Mouse (Mus musculus): ENCODE measurements around the gene Nol12. TPM values are rescaled to one million over a fixed set of nuclear protein-coding genes. Genes with fewer than 3 reads are reported as not detected.

Nol12 gene
- polyA plus RNA-seq, 1 experiment: 16.4 TPM

DNA sequence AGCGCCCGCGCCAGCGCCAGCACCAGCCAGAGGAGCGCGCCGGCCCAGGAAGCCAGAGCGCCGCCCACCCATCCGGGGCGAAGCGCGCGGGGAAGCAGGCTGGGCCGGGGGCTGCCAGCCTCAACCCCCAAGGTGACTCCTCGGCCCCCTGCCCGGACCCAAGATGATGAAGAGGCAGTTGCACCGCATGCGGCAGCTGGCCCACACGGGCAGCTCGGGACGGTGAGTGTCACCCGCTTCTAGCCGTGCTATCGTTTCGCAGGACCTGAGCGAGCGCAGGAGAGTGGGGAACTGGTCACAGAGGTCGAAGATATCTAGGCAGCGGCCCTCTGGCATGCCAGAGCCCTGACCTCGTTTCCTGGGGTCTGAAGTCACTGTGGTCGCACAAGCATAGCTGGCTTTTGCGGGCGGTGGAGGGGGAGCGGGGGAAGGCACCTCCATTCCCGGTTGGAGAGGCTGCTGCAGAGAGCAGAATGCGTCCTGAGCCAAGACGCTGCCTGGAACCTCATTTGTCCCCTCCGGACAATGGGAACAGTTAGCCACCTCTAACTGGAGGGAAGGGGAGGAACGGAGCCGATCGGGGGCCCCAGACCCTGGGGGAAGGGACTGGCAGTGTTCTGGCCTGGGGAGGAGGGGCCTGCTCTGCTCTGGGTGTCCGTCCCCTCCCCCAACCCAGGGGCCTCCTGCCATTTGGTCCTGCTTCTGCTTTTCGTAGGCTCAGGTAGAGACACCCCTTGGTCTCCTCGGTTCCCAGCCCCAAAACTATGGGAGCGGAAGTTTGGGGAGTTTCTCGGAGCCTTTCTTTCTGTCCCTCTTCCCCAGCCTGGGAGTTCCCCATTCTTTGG, 34.8 kb upstream of the Nol12 start, which contains the start of gene Sh3bp1:
Gene Sh3bp1 (plus strand): TSS at position 29 of the 845 bp plus-strand sequence.
- peaks cover 11% of the 10 kb centered on the region for H3K4me1 ChIP-seq (ENCODE audit: control insufficient read depth, insufficient read depth, low read length)
- peak within 1 kb of the TSS; percentile 85 for H3K4me3 ChIP-seq (replicated peaks; ENCODE audit: extremely low read depth, low read depth, low read length)
- peak; percentile 62 for DNase-seq
- TF ChIP-seq POLR2A (IDR thresholded peaks at IDR 0.05; ENCODE audit: borderline replicate concordance, extremely low read depth, low read depth, low read length) (peak; percentile 33; the same call in 1 of the 2 replicates), CTCF (IDR thresholded peaks at IDR 0.05; ENCODE audit: insufficient read depth, low read length) (no peak)
- 3% methylated on average over 47 of the region's 47 CpGs for whole genome bisulfite sequencing

DNA sequence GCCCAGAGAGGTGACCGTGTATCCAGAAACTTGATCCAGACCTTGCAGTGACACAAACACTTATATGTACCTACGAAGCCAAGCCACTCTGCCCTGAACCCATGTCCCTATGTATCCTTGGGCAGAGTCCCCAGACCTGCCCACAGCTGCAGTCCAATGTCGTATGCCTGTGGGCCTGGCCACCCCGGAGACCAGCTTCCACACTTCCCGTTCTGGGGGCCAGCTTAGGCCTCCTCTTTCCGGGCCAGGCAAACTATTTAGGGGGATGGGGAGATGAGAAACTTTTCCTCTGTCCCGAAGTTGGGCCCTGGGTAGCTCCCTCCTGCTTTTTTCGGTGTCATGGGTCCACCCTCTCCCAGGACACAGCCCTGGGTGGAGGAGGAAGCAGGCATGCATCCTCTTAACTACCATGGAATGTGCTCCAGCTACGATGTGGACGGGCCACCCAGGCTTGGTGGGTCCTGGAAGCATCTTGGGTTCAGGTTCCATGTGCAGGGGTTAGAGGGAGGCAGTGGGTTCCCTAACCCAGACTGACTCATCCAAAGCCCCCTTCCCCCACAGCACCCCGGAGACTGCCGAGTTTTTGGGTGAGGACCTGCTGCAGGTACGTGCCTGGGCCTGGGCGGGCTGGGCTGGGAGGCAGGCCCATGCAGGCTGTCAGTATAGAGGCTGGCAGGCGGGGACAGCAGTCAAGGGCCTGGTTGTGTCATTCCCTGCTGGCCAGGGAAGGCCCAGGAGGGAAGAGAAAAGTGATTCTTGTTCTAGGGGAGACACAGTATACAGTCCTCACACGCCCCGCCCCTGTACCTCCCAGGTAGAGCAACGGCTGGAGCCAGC, 33.9 kb upstream of the Nol12 start:
- TF ChIP-seq POLR2A (IDR thresholded peaks at IDR 0.05; ENCODE audit: borderline replicate concordance, extremely low read depth, low read depth, low read length) (no peak), CTCF (IDR thresholded peaks at IDR 0.05; ENCODE audit: insufficient read depth, low read length) (no peak)
- Histone ChIP-seq H3K4me3 (replicated peaks; ENCODE audit: extremely low read depth, low read depth, low read length) (peak overlapping the region; percentile 43), H3K4me1 (ENCODE audit: control insufficient read depth, insufficient read depth, low read length) (peaks cover 7% of the 10 kb centered on the region)
- DNase-seq: peak; percentile 34
- 26% methylated on average over 18 of the region's 18 CpGs for WGBS

DNA sequence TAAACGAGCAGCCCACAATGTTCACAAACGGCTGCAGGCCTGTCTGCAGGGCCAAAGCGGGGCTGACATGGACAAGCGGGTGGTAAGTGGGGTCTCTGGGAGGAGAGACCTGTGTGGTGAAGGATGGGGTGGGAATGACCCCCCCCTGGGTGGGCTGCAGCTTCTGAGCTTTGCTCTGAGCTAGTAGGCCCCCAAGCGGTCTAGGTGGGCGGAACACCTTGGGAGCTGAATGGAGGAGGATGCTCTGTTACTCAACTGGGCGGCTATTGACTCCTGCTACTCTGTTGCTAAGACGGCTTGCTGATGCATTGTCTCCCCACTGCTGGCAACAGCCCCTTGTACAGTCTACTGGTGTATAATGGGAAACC, 33.3 kb upstream of the Nol12 start:
- no peak overlapping the region for H3K4me3 ChIP-seq (replicated peaks; ENCODE audit: extremely low read depth, low read depth, low read length)
- peaks cover 5% of the 10 kb centered on the region for H3K4me1 ChIP-seq (ENCODE audit: control insufficient read depth, insufficient read depth, low read length)
- no peak for DNase-seq
- no peak for TF ChIP-seq POLR2A (IDR thresholded peaks at IDR 0.05; ENCODE audit: borderline replicate concordance, extremely low read depth, low read depth, low read length)
- no peak for TF ChIP-seq CTCF (IDR thresholded peaks at IDR 0.05; ENCODE audit: insufficient read depth, low read length)
- WGBS: 67% methylated on average over 8 of the region's 8 CpGs

GRCm38 (mm10) chr15:78903243-78903642, 31.5 kb upstream of the Nol12 start:
- 4% methylated on average over 2 of the region's 2 CpGs for WGBS
- TF ChIP-seq CTCF (IDR thresholded peaks at IDR 0.05; ENCODE audit: insufficient read depth, low read length): peak; percentile 86
- TF ChIP-seq POLR2A (IDR thresholded peaks at IDR 0.05; ENCODE audit: borderline replicate concordance, extremely low read depth, low read depth, low read length): no peak
- Histone ChIP-seq H3K4me1 (ENCODE audit: control insufficient read depth, insufficient read depth, low read length) (peaks cover 3% of the 10 kb centered on the region), H3K4me3 (replicated peaks; ENCODE audit: extremely low read depth, low read depth, low read length) (no peak overlapping the region)
- DNase-seq: peak; percentile 79

DNA sequence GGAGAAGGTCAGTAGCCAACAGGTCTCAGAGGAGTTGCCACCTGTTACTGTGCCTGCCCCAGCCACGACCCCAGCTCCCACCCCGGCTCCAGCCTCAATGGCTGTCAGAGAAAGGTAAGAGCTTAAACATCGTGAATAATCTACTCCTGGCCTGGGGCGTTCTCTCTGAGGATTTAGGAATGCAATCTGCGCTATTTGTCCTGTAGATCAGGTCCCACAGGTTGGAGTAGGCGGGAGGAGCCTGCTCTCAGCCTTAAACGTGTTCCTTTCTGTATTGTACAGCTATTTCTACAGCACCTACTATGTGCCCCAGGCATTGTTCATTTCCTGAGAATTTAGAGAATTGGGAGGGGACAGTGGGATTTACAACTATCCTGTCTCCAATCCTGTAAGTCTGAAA, 26.3 kb upstream of the Nol12 start:
- no peak for DNase-seq
- 81% methylated on average over 7 of the region's 7 CpGs for WGBS
- Histone ChIP-seq H3K4me1 (ENCODE audit: control insufficient read depth, insufficient read depth, low read length) (peaks cover 2% of the 10 kb centered on the region), H3K4me3 (replicated peaks; ENCODE audit: extremely low read depth, low read depth, low read length) (no peak overlapping the region)
- no peak for TF ChIP-seq CTCF (IDR thresholded peaks at IDR 0.05; ENCODE audit: insufficient read depth, low read length)
- TF ChIP-seq POLR2A (IDR thresholded peaks at IDR 0.05; ENCODE audit: borderline replicate concordance, extremely low read depth, low read depth, low read length): no peak

DNA sequence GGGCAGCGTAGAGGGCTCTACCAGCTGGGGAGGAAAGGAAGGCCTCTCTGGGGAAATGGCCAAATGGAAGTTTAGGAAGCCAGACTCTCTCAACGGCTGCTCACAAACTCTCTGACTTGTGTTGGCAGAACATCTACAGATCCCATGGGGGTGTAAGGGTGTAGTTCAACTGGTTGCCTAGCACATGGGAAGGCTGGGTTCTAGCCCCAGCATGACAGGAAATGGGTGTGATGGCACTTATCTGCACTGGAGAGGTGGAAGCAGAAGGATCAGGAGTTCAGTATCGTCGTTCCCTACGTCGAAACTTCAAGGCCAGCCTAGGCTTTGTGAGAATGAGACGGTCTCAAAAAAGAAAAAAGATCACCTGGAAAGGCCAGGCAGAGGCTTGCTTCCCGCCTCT, 25.8 kb upstream of the Nol12 start:
- DNase-seq: no peak
- 67% methylated on average over 8 of the region's 8 CpGs for WGBS
- H3K4me1 ChIP-seq (ENCODE audit: control insufficient read depth, insufficient read depth, low read length): no peaks in the 10 kb centered on the region
- no peak overlapping the region for H3K4me3 ChIP-seq (replicated peaks; ENCODE audit: extremely low read depth, low read depth, low read length)
- TF ChIP-seq CTCF (IDR thresholded peaks at IDR 0.05; ENCODE audit: insufficient read depth, low read length) (no peak), POLR2A (IDR thresholded peaks at IDR 0.05; ENCODE audit: borderline replicate concordance, extremely low read depth, low read depth, low read length) (no peak)

- Histone ChIP-seq H3K4me1 (ENCODE audit: control insufficient read depth, insufficient read depth, low read length) (no peaks in the 10 kb centered on the region; the same call in 1 of the 2 replicates), H3K4me3 (replicated peaks; ENCODE audit: extremely low read depth, low read depth, low read length) (no peak overlapping the region)
- TF ChIP-seq POLR2A (IDR thresholded peaks at IDR 0.05; ENCODE audit: borderline replicate concordance, extremely low read depth, low read depth, low read length) (no peak), CTCF (IDR thresholded peaks at IDR 0.05; ENCODE audit: insufficient read depth, low read length) (peak; percentile 32; the same call in 1 of the 2 replicates)
- WGBS: 38% methylated on average over 9 of the region's 9 CpGs
- no peak for DNase-seq
These were observed 22.7 kb upstream of the Nol12 start for GRCm38 (mm10) chr15:78912040-78912439.

GRCm38 (mm10) chr15:78913632-78914090, 21.1 kb upstream of the Nol12 start, which contains the start of gene Pdxp:
TSS of gene Pdxp (plus strand) at chr15:78913919.
- no peaks in the 10 kb centered on the region; the same call in 1 of the 2 replicates for H3K4me1 ChIP-seq (ENCODE audit: control insufficient read depth, insufficient read depth, low read length)
- TF ChIP-seq POLR2A (IDR thresholded peaks at IDR 0.05; ENCODE audit: borderline replicate concordance, extremely low read depth, low read depth, low read length) (peak; percentile 23; the same call in 1 of the 2 replicates), CTCF (IDR thresholded peaks at IDR 0.05; ENCODE audit: insufficient read depth, low read length) (no peak)
- peak within 1 kb of the TSS; percentile 36 for H3K4me3 ChIP-seq (replicated peaks; ENCODE audit: extremely low read depth, low read depth, low read length)
- under 1% methylated on average over 51 of the region's 51 CpGs for WGBS
- DNase-seq: peak; percentile 74

Measured in lung, adult 2 months (tissue).